Mouse (Mus musculus) adrenal gland, postnatal 36 days (tissue): ENCODE data around the gene Fam107b. TPM values are rescaled to one million over a fixed set of nuclear protein-coding genes. Genes with fewer than 3 reads are reported as not detected.

Source experiments
- DNase-seq, 2 experiments: peaks; one replicate each; pipeline ENCODE4 v3.0.0; 2021; ENCODE audit warnings: mixed read lengths in 1 of 2
- total RNA-seq, 2 experiments: library from RNA; stranded (reverse); gene quantifications; 2 replicates each; pipeline ENCODE4 v1.2.3; 2021

The Fam107b gene
- total RNA-seq, 2 experiments from 2014 or later: 11.0 to 14.2 TPM

- DNase-seq: no peak
These were observed 38.9 kb downstream of the Fam107b start for GRCm38 (mm10) chr2:3608868-3609854.

- DNase-seq: no peak
These were observed 48.2 kb downstream of the Fam107b start for GRCm38 (mm10) chr2:3618446-3618845.

GRCm38 (mm10) chr2:3621568-3621967 is 51.3 kb downstream of the Fam107b start:
- DNase-seq: no peak

- DNase-seq: no peak
These were observed 51.9 kb downstream of the Fam107b start for GRCm38 (mm10) chr2:3622158-3622557.

GRCm38 (mm10) chr2:3623207-3623980 is 53.1 kb downstream of the Fam107b start:
- DNase-seq: no peak

GRCm38 (mm10) chr2:3623981-3624584 is 53.8 kb downstream of the Fam107b start:
- DNase-seq: no peak

- no peak for DNase-seq
These were observed 58.8 kb downstream of the Fam107b start for GRCm38 (mm10) chr2:3629096-3629495.

- DNase-seq: peak; percentile 2
These were observed 59.5 kb downstream of the Fam107b start for GRCm38 (mm10) chr2:3629741-3630140.

- DNase-seq: no peak
These were observed 60.6 kb downstream of the Fam107b start for GRCm38 (mm10) chr2:3630769-3631477.

GRCm38 (mm10) chr2:3633137-3633536 is 62.8 kb downstream of the Fam107b start:
- peak in 1 of 2 experiments; percentile 15 for DNase-seq

GRCm38 (mm10) chr2:3636771-3637170 is 66.5 kb downstream of the Fam107b start:
- DNase-seq: no peak

GRCm38 (mm10) chr2:3641001-3641770 is 70.9 kb downstream of the Fam107b start:
- peak in 1 of 2 experiments; percentile 17 for DNase-seq

GRCm38 (mm10) chr2:3642949-3643348 is 72.7 kb downstream of the Fam107b start:
- no peak for DNase-seq

- DNase-seq: no peak
These were observed 75.5 kb downstream of the Fam107b start for GRCm38 (mm10) chr2:3645741-3646140.

- DNase-seq: no peak
These were observed 78.9 kb downstream of the Fam107b start for GRCm38 (mm10) chr2:3649171-3649570.

GRCm38 (mm10) chr2:3654606-3655005 is 84.3 kb downstream of the Fam107b start:
- no peak for DNase-seq

- DNase-seq: no peak
These were observed 85.8 kb downstream of the Fam107b start for GRCm38 (mm10) chr2:3656091-3656490.

- no peak for DNase-seq
These were observed 86.5 kb downstream of the Fam107b start for GRCm38 (mm10) chr2:3656834-3657233.

GRCm38 (mm10) chr2:3657376-3657775 is 87.1 kb downstream of the Fam107b start:
- DNase-seq: no peak

GRCm38 (mm10) chr2:3657811-3658730 is 87.8 kb downstream of the Fam107b start:
- DNase-seq: peak in 1 of 2 experiments; percentile 50
